Mouse (Mus musculus) intestine, embryonic 14.5 days (tissue): ENCODE data around the gene Sucla2. TPM values are rescaled to one million over a fixed set of nuclear protein-coding genes. Genes with fewer than 3 reads are reported as not detected.
"Not testable (repeated sequence)": the region's sequence is repeated elsewhere in the genome, so short reads cannot be mapped to it uniquely, and the experiment has no call there.

Experiments used
- ATAC-seq: fragments of 200-750 bp; cut with Nextera tagmentation; replicated peaks from 2 replicates; pipeline ENCODE4 v1.8.0; 2017; ENCODE audit warnings: low read depth, moderate number of reproducible peaks, moderate TSS enrichment, moderate library complexity; ENCODE audit not compliant: low FRiP score, low TSS enrichment
- DNase-seq: peaks from one replicate; pipeline ENCODE4 v3.0.0-alpha.2; 2018; ENCODE audit warnings: low spot score
- H3K27ac ChIP-seq: fragments of 300-500 bp; sonication (generic); 2 replicates; pipeline ENCODE4 v1.5.1; 2014; ENCODE audit warnings: low read depth, mild to moderate bottlenecking, control low read depth
- H3K27me3 ChIP-seq: fragments of 300-500 bp; sonication (generic); replicated peaks from 2 replicates; pipeline ENCODE4 v1.6.1; 2014; ENCODE audit warnings: low read length, control low read depth; ENCODE audit not compliant: control insufficient read depth, insufficient read depth
- H3K36me3 ChIP-seq: fragments of 300-500 bp; sonication (generic); 2 replicates; pipeline ENCODE4 v1.6.1; 2014; ENCODE audit warnings: low read length, control low read depth; ENCODE audit not compliant: control insufficient read depth, insufficient read depth
- H3K4me1 ChIP-seq: fragments of 300-500 bp; sonication (generic); replicated peaks from 2 replicates; pipeline ENCODE4 v1.6.1; 2014; ENCODE audit warnings: low read length, control low read depth, mixed read lengths; ENCODE audit not compliant: control insufficient read depth, insufficient read depth
- H3K4me2 ChIP-seq: fragments of 300-500 bp; sonication (generic); 2 replicates; pipeline ENCODE4 v1.6.1; 2014; ENCODE audit warnings: low read length
- H3K4me3 ChIP-seq: fragments of 300-500 bp; sonication (generic); 2 replicates; pipeline ENCODE4 v1.5.1; 2014; ENCODE audit warnings: low read depth, low read length, control low read depth, mixed read lengths
- H3K9ac ChIP-seq: fragments of 300-500 bp; sonication (generic); 2 replicates; pipeline ENCODE4 v1.6.1; 2014; ENCODE audit warnings: mild to moderate bottlenecking, low read length
- H3K9me3 ChIP-seq: fragments of 300-500 bp; sonication (generic); 2 replicates; pipeline ENCODE4 v1.6.1; 2016; ENCODE audit warnings: low read length, control low read depth; ENCODE audit not compliant: control insufficient read depth
- WGBS: fragments of 180-500 bp; shearing (Covaris S2); extraction: QIAGEN DNeasy Blood & Tissue Kit; methylation state at CpG from one replicate; pipeline ENCODE4 v1.1.7; 2014; 5-methylcytosine and 5-hydroxymethylcytosine counted together
- polyA plus RNA-seq: library from polyadenylated mRNA; unstranded; fragments of >200 nt; fragmentation: Nextera tagmentation; extraction: Ambion mirVana; gene quantifications from 2 replicates; pipeline ENCODE4 v1.2.1, GENCODE M21; 2014

Gene Sucla2
- polyA plus RNA-seq, 1 experiment from 2014 or later = 110 TPM

GRCm38 (mm10) chr14:73507200-73507599 lies 17.9 kb upstream of the Sucla2 start:
- Histone ChIP-seq H3K9me3 (no peaks in the 10 kb centered on the region), H3K4me1 (peaks cover 8% of the 10 kb centered on the region), H3K9ac (no peak overlapping the region), H3K36me3 (peaks cover 5% of the 10 kb centered on the region; the same call in 1 of the 2 replicates), H3K4me3 (no peak overlapping the region), H3K27ac (no peak overlapping the region), H3K27me3 (no peaks in the 10 kb centered on the region), H3K4me2 (no peak overlapping the region)
- ATAC-seq = no peak
- WGBS = 85% methylated on average over 15 of the region's 15 CpGs
- no peak for DNase-seq

- no peak overlapping the region for H3K4me3 ChIP-seq
- H3K27ac ChIP-seq = no peak overlapping the region
- no peaks in the 10 kb centered on the region for H3K27me3 ChIP-seq
- 53% methylated on average over 11 of the region's 11 CpGs for WGBS
- H3K36me3 ChIP-seq = peaks cover 11% of the 10 kb centered on the region; the same call in 1 of the 2 replicates
- ATAC-seq (no peak), DNase-seq (no peak)
- no peak overlapping the region for H3K9ac ChIP-seq
- peaks cover 8% of the 10 kb centered on the region for H3K4me1 ChIP-seq
- H3K4me2 ChIP-seq = no peak overlapping the region
- H3K9me3 ChIP-seq = no peaks in the 10 kb centered on the region
These were observed 17.3 kb upstream of the Sucla2 start for GRCm38 (mm10) chr14:73507702-73508376.

GRCm38 (mm10) chr14:73508630-73509395 lies 16.3 kb upstream of the Sucla2 start:
- Histone ChIP-seq H3K27ac (no peak overlapping the region), H3K9ac (no peak overlapping the region), H3K9me3 (no peaks in the 10 kb centered on the region), H3K27me3 (no peaks in the 10 kb centered on the region), H3K4me2 (no peak overlapping the region), H3K4me3 (no peak overlapping the region), H3K36me3 (peaks cover 14% of the 10 kb centered on the region), H3K4me1 (peaks cover 8% of the 10 kb centered on the region)
- 88% methylated on average over 6 of the region's 6 CpGs for WGBS
- no peak for DNase-seq
- ATAC-seq = no peak

- Histone ChIP-seq H3K27me3 (no peaks in the 10 kb centered on the region), H3K4me1 (peaks cover 8% of the 10 kb centered on the region), H3K4me2 (peak within 1 kb of the TSS; percentile 96), H3K4me3 (peak within 1 kb of the TSS; percentile 61), H3K27ac (no peak within 1 kb of the TSS), H3K9ac (peak within 1 kb of the TSS; percentile 70), H3K9me3 (no peaks in the 10 kb centered on the region), H3K36me3 (peaks cover 22% of the 10 kb centered on the region)
- under 1% methylated on average over 41 of the region's 41 CpGs for WGBS
- DNase-seq (peak; percentile 100), ATAC-seq (peak; percentile 90)
These were observed 15.2 kb upstream of the Sucla2 start, which contains the start of gene Med4 for GRCm38 (mm10) chr14:73509765-73510423. TSS of gene Med4 (plus strand) at chr14:73510025.

GRCm38 (mm10) chr14:73524136-73524535 lies 983 bp upstream of the Sucla2 start:
- H3K4me1 ChIP-seq = no peaks in the 10 kb centered on the region
- DNase-seq (no peak), ATAC-seq (no peak)
- H3K4me3 ChIP-seq = peak overlapping the region; percentile 48; the same call in 1 of the 2 replicates
- H3K9me3 ChIP-seq = no peaks in the 10 kb centered on the region
- peak overlapping the region; percentile 44 for H3K4me2 ChIP-seq
- H3K27me3 ChIP-seq = no peaks in the 10 kb centered on the region
- no peak overlapping the region for H3K27ac ChIP-seq
- H3K36me3 ChIP-seq = no peaks in the 10 kb centered on the region
- 74% methylated on average over 3 of the region's 3 CpGs for WGBS
- H3K9ac ChIP-seq = no peak overlapping the region

- H3K27me3 ChIP-seq, H3K4me3 ChIP-seq, H3K4me1 ChIP-seq, DNase-seq, H3K36me3 ChIP-seq, ATAC-seq, H3K27ac ChIP-seq, H3K9me3 ChIP-seq, H3K4me2 ChIP-seq, H3K9ac ChIP-seq: not testable (repeated sequence)
- WGBS = 89% methylated on average over 3 of the region's 3 CpGs
These were observed 3.5 kb downstream of the Sucla2 start for GRCm38 (mm10) chr14:73528661-73529060.

- H3K9me3 ChIP-seq = no peaks in the 10 kb centered on the region
- no peak overlapping the region for H3K4me2 ChIP-seq
- no peaks in the 10 kb centered on the region for H3K4me1 ChIP-seq
- ATAC-seq = no peak
- H3K9ac ChIP-seq = no peak overlapping the region
- H3K27ac ChIP-seq = no peak overlapping the region
- 69% methylated on average over 6 of the region's 6 CpGs for WGBS
- no peak for DNase-seq
- no peak overlapping the region for H3K4me3 ChIP-seq
- no peaks in the 10 kb centered on the region for H3K36me3 ChIP-seq
- H3K27me3 ChIP-seq = no peaks in the 10 kb centered on the region
These were observed 8.8 kb downstream of the Sucla2 start for GRCm38 (mm10) chr14:73533755-73534465.

- no peak overlapping the region for H3K27ac ChIP-seq
- no peaks in the 10 kb centered on the region for H3K4me1 ChIP-seq
- ATAC-seq (no peak), DNase-seq (no peak)
- no peak overlapping the region for H3K9ac ChIP-seq
- no peak overlapping the region for H3K4me3 ChIP-seq
- no peak overlapping the region for H3K4me2 ChIP-seq
- H3K36me3 ChIP-seq = no peaks in the 10 kb centered on the region
- H3K9me3 ChIP-seq = no peaks in the 10 kb centered on the region
- H3K27me3 ChIP-seq = no peaks in the 10 kb centered on the region
- WGBS = 78% methylated on average over 2 of the region's 2 CpGs
These were observed 10.5 kb downstream of the Sucla2 start for GRCm38 (mm10) chr14:73535641-73536040.
